Mouse (Mus musculus) adrenal gland, postnatal 36 days (tissue): Measurements from ENCODE around the gene Dnajc15. TPM values are rescaled to one million over a fixed set of nuclear protein-coding genes. Genes with fewer than 3 reads are reported as not detected.
A peak's percentile ranks its signal among the peaks of the same experiment; 100 is the strongest.
"Not testable (repeated sequence)": the region's sequence is repeated elsewhere in the genome, so short reads cannot be mapped to it uniquely, and the experiment has no call there.

Experiments used
- DNase-seq, 2 experiments: peaks; one replicate each; pipeline ENCODE4 v3.0.0; 2021; ENCODE audit warnings: mixed read lengths in 1 of 2
- long read RNA-seq, 2 experiments: library from polyadenylated mRNA; stranded (forward); transcript quantifications; one replicate each; pipeline ENCODE4 v2.0.0; 2021; ENCODE audit warnings: borderline sequencing depth in 2 of 2
- total RNA-seq, 2 experiments: library from RNA; stranded (reverse); gene quantifications; 2 replicates each; pipeline ENCODE4 v1.2.3; 2021

Dnajc15 gene
- 100 to 1,000 TPM; 333 to 435 TPM for total RNA-seq
- long read RNA-seq, experiment 1, full-length matches to known transcripts, result 299 of 319 reads
- long read RNA-seq, experiment 1, partial matches to known transcripts, result 0 of 319 reads
- long read RNA-seq, experiment 1, other reads (novel, unspliced or antisense), result 20 of 319 reads
- long read RNA-seq, experiment 2, full-length matches to known transcripts, result 117 of 131 reads
- long read RNA-seq, experiment 2, partial matches to known transcripts, result 1 of 131 reads
- long read RNA-seq, experiment 2, other reads (novel, unspliced or antisense), result 13 of 131 reads

- peak; percentile 92 to 93 for DNase-seq
Observed at GRCm38 (mm10) chr14:77874304-77875241, at the start of gene Dnajc15. Gene Dnajc15 (minus strand): TSS chr14:77875125.

GRCm38 (mm10) chr14:77923076-77923865 is 48.3 kb upstream of the Dnajc15 start:
- no peak for DNase-seq

GRCm38 (mm10) chr14:77921641-77922040 is 46.7 kb upstream of the Dnajc15 start:
- no peak for DNase-seq

GRCm38 (mm10) chr14:77915776-77916175 is 40.9 kb upstream of the Dnajc15 start:
- DNase-seq, result no peak

- DNase-seq, result no peak
Observed at GRCm38 (mm10) chr14:77906586-77906985, 31.7 kb upstream of the Dnajc15 start.

GRCm38 (mm10) chr14:77905466-77905865 is 30.5 kb upstream of the Dnajc15 start:
- no peak for DNase-seq

- DNase-seq, result peak in 1 of 2 experiments; percentile 12
Observed at GRCm38 (mm10) chr14:77904171-77904762, 29.3 kb upstream of the Dnajc15 start, which contains the start of gene Epsti1. Gene Epsti1 (plus strand): TSS chr14:77904239.

GRCm38 (mm10) chr14:77902541-77902940 is 27.6 kb upstream of the Dnajc15 start:
- no peak for DNase-seq

GRCm38 (mm10) chr14:77895951-77896350 is 21.0 kb upstream of the Dnajc15 start:
- no peak for DNase-seq

GRCm38 (mm10) chr14:77889911-77890310 is 15.0 kb upstream of the Dnajc15 start:
- no peak for DNase-seq

- no peak for DNase-seq
Observed at GRCm38 (mm10) chr14:77886941-77887340, 12.0 kb upstream of the Dnajc15 start.

- no peak for DNase-seq
Observed at GRCm38 (mm10) chr14:77886376-77886775, 11.5 kb upstream of the Dnajc15 start.

- DNase-seq, result no peak
Observed at GRCm38 (mm10) chr14:77882669-77883068, 7.7 kb upstream of the Dnajc15 start.

GRCm38 (mm10) chr14:77881998-77882397 is 7.1 kb upstream of the Dnajc15 start:
- DNase-seq, result no peak

GRCm38 (mm10) chr14:77877876-77878275 is 3.0 kb upstream of the Dnajc15 start:
- DNase-seq, result not testable (repeated sequence)

- DNase-seq, result no peak
Observed at GRCm38 (mm10) chr14:77876199-77876598, 1.3 kb upstream of the Dnajc15 start.

GRCm38 (mm10) chr14:77871380-77871975 is 3.4 kb downstream of the Dnajc15 start:
- no peak for DNase-seq

GRCm38 (mm10) chr14:77870926-77871325 is 4.0 kb downstream of the Dnajc15 start:
- DNase-seq, result no peak

- peak in 1 of 2 experiments; percentile 14 for DNase-seq
Observed at GRCm38 (mm10) chr14:77867601-77868000, 7.3 kb downstream of the Dnajc15 start.

GRCm38 (mm10) chr14:77864510-77864909 is 10.4 kb downstream of the Dnajc15 start:
- DNase-seq, result no peak

- no peak for DNase-seq
Observed at GRCm38 (mm10) chr14:77864051-77864450, 10.9 kb downstream of the Dnajc15 start.
